Mouse (Mus musculus): ENCODE data around the gene Phpt1.

- TF ChIP-seq CTCF (conservative IDR thresholded peaks at IDR 0.05; ENCODE audit: low read length) = no peak
- TF ChIP-seq NANOG (IDR thresholded peaks at IDR 0.05; ENCODE audit: borderline replicate concordance, low read length) = no peak
- TF ChIP-seq POU5F1 (IDR thresholded peaks at IDR 0.05; ENCODE audit: borderline replicate concordance, low read length) = no peak
Measured at GRCm38 (mm10) chr2:25616398-25616797, 41.4 kb upstream of the Phpt1 start.
